Mouse (Mus musculus) urinary bladder, postnatal 36 days (tissue): ENCODE measurements at regions not wholly inside any gene's neighbourhood (a gene's known extent, or its start where the extent isn't known, plus 50 kb on each side); places are given as distances from the start of the nearest gene placed in this dataset.

Experiments
- DNase-seq, 2 experiments: peaks; one replicate each; pipeline ENCODE4 v3.0.0; 2022; ENCODE audit warnings: low spot score in 2 of 2, mixed read lengths in 1 of 2

DNA sequence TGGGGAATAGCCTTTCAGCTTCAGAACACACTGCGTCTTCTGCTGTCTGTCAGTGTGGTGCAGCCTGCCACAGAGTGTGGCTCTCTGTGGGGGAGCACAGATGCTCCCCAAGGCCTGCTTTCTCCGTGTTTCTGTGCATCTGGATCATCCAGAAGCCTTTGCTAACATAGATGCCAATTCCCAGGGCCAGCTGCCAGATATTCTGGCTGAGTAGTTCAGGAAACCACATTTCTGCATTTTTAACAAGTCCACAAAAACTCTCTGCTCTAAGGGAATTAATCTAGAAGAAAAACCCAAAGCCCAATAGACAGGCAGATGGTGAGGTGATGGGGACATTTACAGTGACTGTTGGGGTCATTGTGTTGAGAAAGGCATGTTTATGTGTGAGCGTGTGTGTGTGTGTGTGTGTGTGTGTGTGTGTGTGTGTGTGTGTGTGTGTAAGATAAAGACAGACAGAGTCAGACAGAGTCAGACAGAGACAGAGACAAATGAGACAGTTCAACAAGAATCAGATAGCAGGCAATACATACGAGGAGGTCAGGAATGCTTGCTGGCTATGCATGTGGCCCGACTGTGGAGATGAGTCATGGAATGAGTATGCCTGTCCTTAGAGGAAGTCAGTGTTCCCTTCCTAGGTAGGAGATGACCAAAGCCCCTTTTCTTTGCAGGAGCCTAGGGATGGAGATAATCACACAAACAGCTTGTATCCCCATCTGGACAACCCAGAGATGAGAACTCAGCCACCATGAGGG, 176.3 kb upstream of the Spaca1 start:
- no peak for DNase-seq

DNA sequence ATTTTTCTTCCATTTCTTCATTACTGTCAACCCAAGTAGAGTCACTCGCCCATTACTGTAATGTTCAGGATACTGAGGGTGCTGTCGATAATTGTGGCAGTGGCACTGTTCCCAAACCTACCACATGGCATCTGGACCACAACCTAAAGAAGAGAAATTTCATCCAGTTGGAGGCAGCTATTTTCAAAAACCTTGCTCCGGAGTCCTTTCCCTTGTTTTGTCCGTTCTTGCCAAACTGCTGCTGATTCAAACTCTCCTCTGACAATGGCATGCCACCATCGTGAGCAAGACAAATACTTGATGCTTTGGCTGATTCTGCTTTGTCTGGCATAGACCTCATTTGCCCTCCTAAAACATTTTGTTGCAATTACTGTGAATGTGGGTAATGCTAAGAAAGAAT, 176.9 kb upstream of the Spaca1 start:
- DNase-seq, result no peak

DNA sequence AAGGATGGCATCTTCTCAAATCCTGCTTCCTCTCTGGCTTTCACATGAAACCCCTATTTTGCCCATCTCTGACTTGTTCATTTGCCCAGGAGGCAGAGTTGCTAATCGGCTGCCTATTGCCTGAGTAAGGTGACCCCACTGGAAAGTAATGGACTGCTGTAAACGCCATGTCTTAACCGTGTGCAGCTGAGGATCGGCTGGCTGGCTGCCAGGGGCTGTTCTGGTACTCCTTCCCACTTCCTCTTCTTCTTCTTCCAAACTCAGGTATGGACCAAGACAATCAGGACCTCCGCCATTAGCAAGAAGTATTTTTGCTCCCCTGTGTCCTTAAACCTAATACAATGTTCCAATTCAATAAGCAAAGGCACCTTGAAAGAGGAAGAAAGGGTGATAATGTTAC, 177.6 kb upstream of the Spaca1 start:
- no peak for DNase-seq

DNA sequence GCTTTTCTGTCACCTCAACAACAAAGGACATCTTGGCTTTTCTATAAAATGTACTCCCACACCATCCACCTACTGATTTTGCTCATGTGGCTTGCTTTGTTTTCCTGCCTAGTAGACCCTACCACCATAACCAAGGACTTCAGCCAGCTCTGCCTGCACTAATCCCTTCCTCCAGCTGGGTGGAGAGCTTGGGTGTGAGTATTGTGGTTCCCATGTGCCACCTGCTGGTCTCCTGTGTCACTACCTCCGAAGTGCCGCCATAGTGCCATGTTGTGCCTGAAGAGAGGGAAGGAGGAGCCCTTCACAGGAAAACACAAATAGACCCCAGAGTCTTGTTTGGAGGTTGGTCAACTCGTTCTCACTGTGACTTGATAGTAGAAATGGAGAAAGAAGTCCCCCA, 181.3 kb upstream of the Spaca1 start:
- peak; percentile 15 to 42 for DNase-seq

DNA sequence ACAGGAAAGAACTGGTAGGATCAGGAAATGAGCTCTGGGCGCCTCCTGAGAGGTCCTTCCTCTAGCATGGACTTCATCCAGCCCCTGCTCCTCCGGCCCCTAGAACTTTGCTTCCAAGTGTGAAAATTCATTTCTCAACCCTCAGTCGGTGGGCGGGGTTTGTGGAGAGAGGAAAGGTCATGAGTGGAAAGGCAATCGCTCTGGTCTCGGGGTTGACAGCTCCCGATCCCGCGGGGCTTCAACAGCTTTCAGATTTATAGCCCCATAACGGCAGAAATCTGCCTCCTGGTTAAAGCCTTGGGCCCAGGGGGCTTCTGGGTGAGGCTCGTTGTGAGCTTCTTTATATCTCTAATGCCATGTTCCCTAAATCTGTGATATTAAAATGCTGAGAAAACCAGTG, 184.2 kb upstream of the Spaca1 start:
- peak in 1 of 2 experiments; percentile 40 for DNase-seq

DNA sequence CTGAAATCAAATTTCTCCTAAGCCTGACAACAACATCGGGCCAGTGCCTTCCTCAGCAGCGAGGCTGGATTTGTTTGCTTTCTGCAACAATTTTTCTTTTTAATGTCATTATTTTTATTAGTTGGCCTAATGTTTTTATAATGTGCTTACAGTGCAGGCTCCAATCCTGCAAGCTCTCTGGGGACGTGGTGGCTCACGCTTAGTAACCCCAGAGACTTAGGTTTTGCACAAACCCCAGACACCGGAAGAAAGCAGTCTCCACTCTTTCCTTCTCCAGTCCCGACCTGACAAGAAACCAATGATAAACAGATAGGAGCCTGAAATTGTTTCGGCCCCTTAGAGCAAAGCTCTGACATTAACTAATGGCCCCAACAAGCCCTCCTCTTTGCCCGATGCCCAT, 184.7 kb upstream of the Spaca1 start:
- no peak for DNase-seq

DNA sequence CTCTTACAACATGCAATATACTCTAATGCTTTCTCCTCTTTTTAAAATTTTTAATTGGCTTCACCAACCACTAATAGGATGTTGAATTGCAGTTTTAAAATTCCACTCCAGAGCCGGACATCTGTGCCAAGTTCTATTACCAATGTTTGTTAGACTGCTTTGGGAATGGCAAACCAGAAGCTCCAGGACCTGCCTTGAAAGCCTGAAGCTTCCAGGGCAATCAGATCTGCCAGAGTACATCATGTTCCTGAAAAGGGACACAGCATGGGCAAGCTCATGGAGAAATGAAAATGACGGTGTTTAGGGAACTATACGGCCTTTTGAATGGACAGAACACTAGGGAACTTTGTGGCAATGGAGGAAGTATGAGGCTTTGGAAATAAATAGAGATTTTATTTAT, 187.8 kb upstream of the Spaca1 start:
- DNase-seq, result no peak

DNA sequence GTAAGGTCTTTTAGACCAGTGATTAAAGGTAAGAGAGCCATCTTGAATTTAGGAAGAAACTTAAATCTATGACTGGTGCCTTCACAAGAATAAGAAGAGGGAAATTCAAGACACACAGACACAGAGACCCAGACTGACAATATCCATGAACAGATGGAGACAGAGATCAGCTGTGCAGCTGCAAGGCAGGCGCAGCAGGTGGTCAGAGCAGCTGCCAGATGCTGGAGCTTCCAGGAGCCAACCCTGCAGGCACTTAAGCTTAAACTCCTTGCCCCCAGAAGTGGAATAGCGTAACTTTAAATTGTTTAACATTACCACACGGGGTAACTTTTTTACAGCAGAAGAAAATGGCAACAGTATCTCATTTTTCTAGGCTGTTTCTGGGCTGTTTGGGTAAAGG, 189.6 kb upstream of the Spaca1 start:
- DNase-seq, result no peak

DNA sequence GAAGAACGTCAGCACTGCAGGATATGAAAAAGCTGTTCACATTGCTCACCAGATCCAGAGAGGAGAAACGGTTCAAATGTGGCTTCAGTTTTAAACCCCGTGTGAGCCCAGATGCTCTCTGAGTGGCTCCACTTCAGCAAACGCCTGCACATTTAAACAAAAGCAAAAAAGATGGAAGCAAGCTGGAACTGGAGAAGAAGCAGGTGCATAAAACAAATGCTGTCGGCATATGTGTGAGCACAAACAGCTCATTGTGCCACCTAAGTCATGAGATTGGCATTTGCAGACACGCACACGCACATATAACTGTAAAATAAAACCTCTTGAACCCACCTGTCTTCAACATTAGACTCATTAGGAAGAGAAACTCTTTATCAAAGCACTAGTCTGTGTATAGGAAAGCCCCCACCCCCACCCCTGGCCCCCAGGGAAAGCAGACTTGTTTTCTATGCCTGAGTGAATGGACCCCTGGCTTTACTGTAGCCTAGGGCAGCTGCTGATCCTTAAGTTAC, 191.1 kb upstream of the Spaca1 start:
- DNase-seq, result no peak

DNA sequence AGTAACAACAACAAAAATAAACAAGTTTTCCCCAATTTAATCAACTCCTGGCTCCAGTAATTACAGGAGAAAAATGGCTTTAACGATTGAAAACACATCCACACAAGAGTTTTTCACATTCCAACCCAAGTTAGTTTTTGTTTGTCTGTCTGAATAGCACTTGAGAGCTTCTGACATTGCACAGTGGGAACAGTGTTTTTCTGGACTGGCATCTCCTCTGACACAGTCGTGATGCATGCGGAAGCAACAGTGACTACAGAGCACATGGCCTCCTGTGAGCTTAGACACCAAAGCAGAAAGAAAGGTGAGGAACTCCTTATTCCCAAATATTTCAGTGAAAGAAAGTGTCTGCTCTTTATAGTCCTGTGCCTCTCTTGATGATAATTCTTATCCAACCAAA, 191.7 kb upstream of the Spaca1 start:
- no peak for DNase-seq

DNA sequence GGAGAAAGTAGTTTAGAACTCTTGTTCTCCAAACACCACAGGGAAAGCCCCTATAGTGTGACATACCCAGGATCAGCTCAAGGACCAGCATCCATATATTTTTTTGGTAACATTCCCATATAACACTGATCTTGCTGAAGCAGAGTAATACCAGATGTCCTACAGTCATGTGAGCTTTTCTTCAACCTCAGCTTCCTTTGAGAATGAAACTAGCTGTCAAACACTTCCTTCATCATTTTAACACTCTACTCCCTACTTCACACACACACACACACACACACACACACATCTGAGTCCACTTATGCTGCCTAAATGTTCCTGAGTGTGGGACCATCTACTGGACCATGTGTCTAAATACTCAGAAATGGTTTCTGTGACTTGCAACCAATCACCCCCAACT, 209.5 kb upstream of the Spaca1 start:
- DNase-seq, result no peak

DNA sequence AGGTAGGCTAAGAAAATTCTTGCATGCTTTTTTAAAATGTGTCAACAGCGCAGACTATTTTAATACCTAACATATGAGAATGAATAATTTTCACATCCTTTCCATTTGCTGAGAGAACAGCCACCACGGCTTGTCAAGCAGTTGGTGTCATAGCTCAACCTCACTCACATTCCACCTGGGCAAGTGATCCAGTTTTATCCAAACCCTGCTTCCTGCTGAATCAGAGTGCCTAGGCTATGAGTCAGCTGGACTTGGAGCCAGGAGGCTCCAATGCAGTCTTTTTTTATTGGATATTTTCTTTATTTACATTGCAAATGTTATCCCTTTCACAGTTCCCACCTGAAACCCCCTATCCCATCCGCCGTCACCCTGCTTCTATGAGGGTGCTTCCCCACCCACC, 210.5 kb upstream of the Spaca1 start:
- DNase-seq, result no peak

DNA sequence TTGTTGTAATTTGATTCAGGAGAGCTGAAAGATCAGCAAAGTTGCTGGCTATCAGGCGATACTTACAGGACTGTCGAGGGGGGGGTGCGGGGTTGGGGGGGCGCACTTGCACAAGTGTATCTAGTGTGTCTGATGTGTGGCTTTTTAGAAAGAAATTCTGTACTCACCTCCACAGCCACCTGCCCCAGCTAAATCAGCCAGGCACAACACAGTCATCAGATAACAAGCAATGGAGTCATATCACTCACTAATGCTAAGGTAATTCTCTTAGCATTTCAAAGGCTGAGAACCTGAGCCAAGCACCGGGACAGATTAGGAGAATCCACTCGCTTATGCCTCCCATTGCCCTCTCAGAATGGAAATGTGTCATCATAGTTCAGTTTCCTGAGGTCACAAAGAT, 211.8 kb upstream of the Spaca1 start:
- DNase-seq, result no peak

DNA sequence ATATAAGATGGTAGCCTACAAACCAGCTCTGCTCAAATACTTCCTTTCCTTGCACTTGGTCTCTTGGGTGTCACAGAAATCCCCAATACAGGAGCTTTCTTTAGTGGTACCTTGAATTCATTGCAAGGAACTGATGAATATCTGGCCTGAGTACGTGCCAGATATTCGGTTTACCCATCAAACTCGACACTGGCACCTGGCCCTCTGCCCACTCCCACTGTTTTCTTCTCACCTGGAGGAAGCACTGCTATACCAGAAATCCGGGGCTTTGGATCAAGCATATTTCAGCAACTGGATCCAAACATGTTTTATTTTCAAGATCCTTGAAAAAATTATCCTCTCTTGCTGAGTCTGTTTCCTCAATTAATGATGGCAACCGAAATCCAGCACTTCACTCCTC, 214.4 kb upstream of the Spaca1 start:
- DNase-seq, result no peak

DNA sequence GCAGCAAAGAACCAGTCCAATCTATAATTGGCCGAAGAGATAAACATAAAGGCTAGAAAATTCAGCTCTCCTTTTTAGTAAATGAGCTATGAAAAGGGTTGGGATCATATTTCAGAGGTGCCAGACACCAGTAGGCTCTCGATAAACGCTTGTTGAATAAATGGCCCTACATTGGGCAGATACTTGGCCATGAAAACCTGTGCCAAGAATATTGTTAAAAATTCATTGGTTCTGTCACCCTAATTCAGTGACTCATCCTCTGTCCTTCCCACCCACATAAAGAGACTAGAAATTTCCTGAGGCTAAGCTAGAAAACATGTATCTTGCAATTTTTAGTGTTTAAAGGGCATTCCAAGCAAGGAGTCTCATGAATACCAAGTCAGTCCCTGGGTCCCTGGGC, 224.3 kb upstream of the Spaca1 start:
- DNase-seq, result no peak

DNA sequence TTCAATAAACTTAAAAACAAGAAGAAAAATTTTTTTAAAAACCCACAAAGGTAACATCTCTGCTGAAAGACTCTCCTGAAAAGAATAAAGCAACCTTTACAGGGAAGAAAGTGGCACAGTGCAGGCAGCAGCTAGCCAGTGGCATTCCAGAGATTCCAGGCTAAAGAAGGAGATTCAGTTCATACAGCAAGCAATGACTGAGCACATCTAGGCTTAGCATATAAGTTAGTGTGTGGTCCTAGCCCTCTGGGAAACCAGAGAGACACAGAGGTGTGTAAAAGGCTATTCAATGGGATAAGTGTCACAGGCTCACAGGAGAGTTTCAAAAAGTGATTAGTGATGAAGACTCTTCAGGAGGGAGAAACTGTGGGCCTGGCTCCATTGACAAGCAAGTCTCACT, 225.4 kb upstream of the Spaca1 start:
- no peak for DNase-seq

DNA sequence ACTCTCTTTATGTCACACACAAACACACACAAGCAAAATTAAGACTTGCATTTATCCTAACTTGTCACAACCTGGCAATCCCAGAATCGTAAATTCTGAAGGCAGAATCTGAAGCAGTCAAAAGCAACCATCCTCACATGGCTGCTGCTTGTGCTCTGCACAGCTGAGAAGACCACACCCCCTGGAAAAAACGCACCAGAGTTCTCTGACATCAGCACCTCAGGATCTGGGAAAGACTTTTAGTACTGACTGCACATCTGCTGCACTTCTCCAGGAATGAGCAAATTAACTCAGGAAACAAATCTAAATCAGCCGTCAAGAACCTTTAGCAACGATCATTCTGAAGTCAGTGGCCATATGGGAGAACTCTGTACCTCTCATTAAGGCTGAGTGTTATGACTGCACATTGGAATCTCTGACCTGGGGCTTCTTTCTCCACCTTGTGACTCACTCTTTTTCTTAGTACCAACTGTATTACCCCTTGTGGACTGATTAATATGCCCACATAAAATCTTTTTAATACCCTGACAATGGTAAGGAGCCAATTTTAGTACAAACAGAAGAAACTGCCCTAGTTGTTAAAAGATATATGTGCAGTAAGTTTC, 248.1 kb upstream of the Akirin2 start:
- DNase-seq, result no peak

DNA sequence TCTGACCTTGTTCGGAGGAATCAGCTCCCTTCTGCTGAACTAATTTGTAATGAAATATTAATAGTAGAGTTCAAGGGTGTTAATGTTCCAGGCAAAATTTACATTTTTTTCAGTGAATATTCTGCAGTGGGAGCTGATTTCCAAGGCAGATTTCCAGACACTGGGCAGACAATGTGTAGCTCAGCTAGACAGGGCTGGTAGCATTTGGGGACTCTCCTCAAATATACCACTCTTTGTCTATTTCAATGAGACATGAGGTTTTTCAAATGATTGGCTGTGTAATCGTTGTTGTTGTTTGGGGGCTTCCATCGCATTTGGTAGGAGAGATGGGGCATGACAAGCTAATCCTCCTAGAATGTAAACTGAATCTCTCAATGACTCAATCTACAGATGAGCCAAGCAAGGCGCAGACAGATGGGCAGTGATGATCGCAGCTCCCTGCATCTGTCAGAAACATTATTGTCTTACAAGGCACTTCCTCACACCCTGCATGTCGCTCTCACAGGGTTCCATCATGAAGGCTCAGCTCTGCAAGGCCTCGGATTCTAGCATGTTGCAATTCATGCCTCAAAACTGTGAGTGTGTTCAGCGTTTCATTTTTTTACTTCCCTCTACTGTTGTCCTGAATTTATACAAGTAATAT, 241.7 kb upstream of the Akirin2 start:
- no peak for DNase-seq

DNA sequence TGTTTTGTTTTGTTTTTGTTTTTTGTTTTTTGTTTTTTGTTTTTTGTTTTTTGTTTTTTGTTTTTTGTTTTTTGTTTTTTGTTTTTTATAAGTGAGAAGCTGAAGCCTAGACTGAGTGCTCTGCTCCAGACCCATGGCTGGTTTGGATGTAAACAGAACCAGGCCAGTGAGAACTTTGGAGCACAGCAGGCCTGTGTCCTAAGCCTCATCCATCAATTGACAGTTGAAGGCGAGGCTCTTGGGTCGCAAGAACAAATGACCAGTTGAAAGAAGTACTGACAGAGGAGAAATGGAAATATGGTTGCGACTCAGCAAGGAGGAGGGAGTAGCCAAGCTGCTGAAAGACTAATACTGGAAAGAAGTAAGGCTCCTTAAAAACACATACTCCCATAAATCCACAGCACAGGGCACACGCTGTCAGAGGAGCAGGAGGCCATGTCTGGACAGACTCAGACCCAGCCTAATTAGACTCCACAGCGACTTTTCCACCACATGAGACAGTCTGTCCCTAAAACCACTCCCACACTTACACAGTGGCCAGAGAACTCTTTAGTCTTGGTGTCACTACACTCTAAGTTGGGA, 240.6 kb upstream of the Akirin2 start:
- DNase-seq, result no peak

DNA sequence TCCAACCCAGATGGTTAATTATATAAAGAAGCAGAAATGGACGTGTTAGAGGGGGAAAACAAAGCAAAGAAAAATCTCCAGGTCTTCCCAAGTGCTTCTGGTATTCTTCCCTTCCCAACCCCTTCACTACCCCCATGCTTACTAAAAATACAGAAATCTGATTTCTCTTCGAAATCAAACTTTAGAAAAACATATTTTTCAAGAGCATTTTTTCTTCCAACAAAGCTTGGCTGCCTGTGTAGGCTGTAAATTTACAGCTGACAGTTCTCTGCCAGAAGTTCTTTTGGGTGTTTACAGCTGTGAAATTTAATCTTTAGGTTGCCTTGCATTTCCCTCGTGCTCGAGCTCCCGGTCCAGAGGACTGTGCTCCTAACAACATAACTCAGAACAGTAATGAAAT, 234.9 kb upstream of the Akirin2 start:
- no peak for DNase-seq

DNA sequence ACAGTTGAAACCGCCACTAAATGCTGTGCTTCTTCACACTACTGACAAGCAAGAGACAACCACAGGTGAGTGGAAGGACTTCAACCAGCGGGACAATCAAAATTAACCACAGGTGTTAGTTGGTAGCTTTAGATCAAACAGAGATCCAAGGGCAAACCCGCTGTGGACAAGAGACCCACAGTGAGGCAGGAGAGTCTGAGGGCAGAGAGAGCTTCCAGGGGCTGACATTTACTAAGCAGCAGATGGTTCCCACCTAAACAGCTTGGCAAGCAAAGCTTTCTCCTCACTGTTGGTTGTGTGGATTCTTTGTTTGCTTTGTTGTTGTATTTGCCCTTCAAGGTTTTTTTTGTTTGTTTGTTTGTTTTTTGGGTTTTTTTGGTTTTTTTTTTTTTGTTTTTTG, 227.9 kb upstream of the Akirin2 start:
- no peak for DNase-seq

DNA sequence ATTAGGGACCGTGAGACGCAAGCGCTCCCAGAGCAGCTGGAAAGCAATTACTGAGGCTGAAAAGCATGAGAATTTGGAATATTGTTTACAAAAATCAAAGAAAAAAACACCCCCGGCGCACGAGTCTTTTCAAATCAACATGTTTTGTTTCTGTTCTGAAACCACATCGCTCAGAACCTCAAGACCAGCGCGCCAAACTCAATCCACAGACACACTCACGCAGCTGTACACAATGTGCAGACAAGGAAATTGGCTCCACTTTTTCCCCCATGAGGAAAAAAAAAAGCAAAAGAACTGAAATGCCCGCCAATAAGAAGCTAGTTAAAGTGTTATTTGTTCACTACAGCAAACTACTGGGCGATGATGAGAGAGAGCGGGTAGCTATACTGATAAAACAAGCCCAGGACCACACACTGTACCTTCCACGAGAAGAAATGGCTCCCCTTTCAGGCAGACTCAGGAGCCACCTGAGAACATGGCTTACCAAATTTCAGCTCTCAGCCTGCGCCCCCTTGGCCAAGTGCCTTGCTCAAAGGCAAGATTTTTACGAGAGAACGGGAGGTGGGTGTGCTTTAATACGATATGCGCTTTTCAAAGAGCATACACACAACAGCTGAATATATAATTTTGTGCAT, 222.5 kb upstream of the Akirin2 start:
- DNase-seq, result no peak
